Mouse (Mus musculus): ENCODE data around the gene Srrm4. TPM values are rescaled to one million over a fixed set of nuclear protein-coding genes. Genes with fewer than 3 reads are reported as not detected.

Gene Srrm4
- total and polyA plus RNA-seq, 2 experiments from 2014 or later, result 8.0 to 15.4 TPM

- DNase-seq (ENCODE audit: low spot score) (no peak), ATAC-seq (ENCODE audit: low FRiP score) (no peak)
- H3K9me3 ChIP-seq (ENCODE audit: low read length), result no peaks in the 10 kb centered on the region
- no peak overlapping the region for H3K4me3 ChIP-seq (ENCODE audit: low read depth, low read length)
- H3K36me3 ChIP-seq (ENCODE audit: insufficient read depth, low read length), result no peaks in the 10 kb centered on the region
- no peak overlapping the region for H3K9ac ChIP-seq (replicated peaks; ENCODE audit: low read length, poor library complexity, severe bottlenecking)
- no peak for TF ChIP-seq CTCF (IDR thresholded peaks at IDR 0.05)
- 73% methylated on average over 3 of the region's 3 CpGs for WGBS
- no peaks in the 10 kb centered on the region for H3K27me3 ChIP-seq (ENCODE audit: insufficient read depth, low read length)
- peaks cover 5% of the 10 kb centered on the region; the same call in 1 of the 2 replicates for H3K4me1 ChIP-seq (ENCODE audit: insufficient read depth, low read length)
- H3K27ac ChIP-seq (ENCODE audit: low read depth, low read length), result no peak overlapping the region
- no peak overlapping the region for H3K4me2 ChIP-seq (ENCODE audit: low read depth, low read length, poor library complexity, severe bottlenecking)
Observed at GRCm38 (mm10) chr5:116564391-116564790, 27.2 kb downstream of the Srrm4 start.

- H3K27ac ChIP-seq (ENCODE audit: low read depth, low read length), result no peak overlapping the region
- no peak overlapping the region for H3K4me2 ChIP-seq (ENCODE audit: low read depth, low read length, poor library complexity, severe bottlenecking)
- no peak for TF ChIP-seq CTCF (IDR thresholded peaks at IDR 0.05)
- no peak for DNase-seq (ENCODE audit: low spot score)
- H3K4me3 ChIP-seq (ENCODE audit: low read depth, low read length), result no peak overlapping the region
- H3K9me3 ChIP-seq (ENCODE audit: low read length), result no peaks in the 10 kb centered on the region
- no peak overlapping the region for H3K9ac ChIP-seq (replicated peaks; ENCODE audit: low read length, poor library complexity, severe bottlenecking)
- ATAC-seq (ENCODE audit: low FRiP score), result no peak
- no peaks in the 10 kb centered on the region for H3K36me3 ChIP-seq (ENCODE audit: insufficient read depth, low read length)
- 72% methylated on average over 6 of the region's 6 CpGs for WGBS
- no peaks in the 10 kb centered on the region for H3K27me3 ChIP-seq (ENCODE audit: insufficient read depth, low read length)
- peaks cover 5% of the 10 kb centered on the region; the same call in 1 of the 2 replicates for H3K4me1 ChIP-seq (ENCODE audit: insufficient read depth, low read length)
Observed at GRCm38 (mm10) chr5:116563713-116564112, 27.9 kb downstream of the Srrm4 start.

- H3K9ac ChIP-seq (replicated peaks; ENCODE audit: low read length, poor library complexity, severe bottlenecking), result no peak overlapping the region
- H3K27me3 ChIP-seq (ENCODE audit: insufficient read depth, low read length), result no peaks in the 10 kb centered on the region
- no peaks in the 10 kb centered on the region for H3K36me3 ChIP-seq (ENCODE audit: insufficient read depth, low read length)
- no peak for ATAC-seq (ENCODE audit: low FRiP score)
- H3K9me3 ChIP-seq (ENCODE audit: low read length), result no peaks in the 10 kb centered on the region
- TF ChIP-seq CTCF (IDR thresholded peaks at IDR 0.05), result no peak
- WGBS, result 73% methylated on average over 7 of the region's 7 CpGs
- no peak overlapping the region for H3K27ac ChIP-seq (ENCODE audit: low read depth, low read length)
- no peak overlapping the region for H3K4me3 ChIP-seq (ENCODE audit: low read depth, low read length)
- 0 out of 2 replicates have a peak, but pooled peaks cover 2% of the 10 kb centered on the region for H3K4me1 ChIP-seq (ENCODE audit: insufficient read depth, low read length)
- DNase-seq (ENCODE audit: low spot score), result no peak
- H3K4me2 ChIP-seq (ENCODE audit: low read depth, low read length, poor library complexity, severe bottlenecking), result no peak overlapping the region
Observed at GRCm38 (mm10) chr5:116559091-116559490, 32.5 kb downstream of the Srrm4 start.

- Histone ChIP-seq H3K4me2 (ENCODE audit: low read depth, low read length, poor library complexity, severe bottlenecking) (no peak overlapping the region), H3K9me3 (ENCODE audit: low read length) (no peaks in the 10 kb centered on the region), H3K36me3 (ENCODE audit: insufficient read depth, low read length) (no peaks in the 10 kb centered on the region), H3K27ac (ENCODE audit: low read depth, low read length) (no peak overlapping the region), H3K9ac (replicated peaks; ENCODE audit: low read length, poor library complexity, severe bottlenecking) (no peak overlapping the region), H3K4me3 (ENCODE audit: low read depth, low read length) (no peak overlapping the region), H3K27me3 (ENCODE audit: insufficient read depth, low read length) (no peaks in the 10 kb centered on the region), H3K4me1 (ENCODE audit: insufficient read depth, low read length) (peaks cover 6% of the 10 kb centered on the region; the same call in 1 of the 2 replicates)
- ATAC-seq (ENCODE audit: low FRiP score) (no peak), DNase-seq (ENCODE audit: low spot score) (peak; percentile 36)
- TF ChIP-seq CTCF (IDR thresholded peaks at IDR 0.05), result peak; percentile 47
- 37% methylated on average over 8 of the region's 8 CpGs for WGBS
Observed at GRCm38 (mm10) chr5:116556614-116557013, 35.0 kb downstream of the Srrm4 start.

- Histone ChIP-seq H3K9me3 (ENCODE audit: low read length) (no peaks in the 10 kb centered on the region), H3K4me3 (ENCODE audit: low read depth, low read length) (no peak overlapping the region), H3K36me3 (ENCODE audit: insufficient read depth, low read length) (peaks cover 2% of the 10 kb centered on the region; the same call in 1 of the 2 replicates), H3K4me1 (ENCODE audit: insufficient read depth, low read length) (peaks cover 6% of the 10 kb centered on the region; the same call in 1 of the 2 replicates), H3K4me2 (ENCODE audit: low read depth, low read length, poor library complexity, severe bottlenecking) (no peak overlapping the region), H3K27me3 (ENCODE audit: insufficient read depth, low read length) (no peaks in the 10 kb centered on the region), H3K27ac (ENCODE audit: low read depth, low read length) (no peak overlapping the region), H3K9ac (replicated peaks; ENCODE audit: low read length, poor library complexity, severe bottlenecking) (no peak overlapping the region)
- TF ChIP-seq CTCF (IDR thresholded peaks at IDR 0.05), result no peak
- no peak for ATAC-seq (ENCODE audit: low FRiP score)
- 8% methylated on average over 5 of the region's 5 CpGs for WGBS
- DNase-seq (ENCODE audit: low spot score), result no peak
Observed at GRCm38 (mm10) chr5:116553868-116554267, 37.7 kb downstream of the Srrm4 start.

GRCm38 (mm10) chr5:116553106-116553505, 38.5 kb downstream of the Srrm4 start:
- Histone ChIP-seq H3K9ac (replicated peaks; ENCODE audit: low read length, poor library complexity, severe bottlenecking) (no peak overlapping the region), H3K27me3 (ENCODE audit: insufficient read depth, low read length) (no peaks in the 10 kb centered on the region), H3K4me2 (ENCODE audit: low read depth, low read length, poor library complexity, severe bottlenecking) (no peak overlapping the region), H3K36me3 (ENCODE audit: insufficient read depth, low read length) (peaks cover 2% of the 10 kb centered on the region; the same call in 1 of the 2 replicates), H3K4me1 (ENCODE audit: insufficient read depth, low read length) (peaks cover 6% of the 10 kb centered on the region; the same call in 1 of the 2 replicates), H3K9me3 (ENCODE audit: low read length) (no peaks in the 10 kb centered on the region), H3K4me3 (ENCODE audit: low read depth, low read length) (no peak overlapping the region), H3K27ac (ENCODE audit: low read depth, low read length) (no peak overlapping the region)
- WGBS, result 8% methylated on average over 2 of the region's 2 CpGs
- ATAC-seq (ENCODE audit: low FRiP score), result no peak
- no peak for DNase-seq (ENCODE audit: low spot score)
- no peak for TF ChIP-seq CTCF (IDR thresholded peaks at IDR 0.05)

Measured in midbrain, postnatal 0 days (tissue).